Mouse (Mus musculus) CH12.LX (cell line): ENCODE measurements around the gene Entpd8.

Experiments used
- CHD1 ChIP-seq: IDR thresholded peaks from 2 replicates; pipeline ENCODE4 v1.6.1; 2012; ENCODE audit warnings: low read depth, low read length, improper control_type of control experiment, inconsistent platforms
- CTCF ChIP-seq, 2 experiments: IDR thresholded peaks in 1 of 2; conservative IDR thresholded peaks in 1 of 2; 2 replicates each; pipeline ENCODE4 v1.5.1; 2011 to 2012; ENCODE audit warnings: low read depth in 2 of 2, low read length in 2 of 2, improper control_type of control experiment in 1 of 2, inconsistent platforms in 1 of 2, mild to moderate bottlenecking in 1 of 2, moderate library complexity in 1 of 2
- EP300 ChIP-seq: IDR thresholded peaks from 2 replicates; pipeline ENCODE4 v1.6.1; 2011; ENCODE audit warnings: low read length, improper control_type of control experiment
- HCFC1 ChIP-seq: IDR thresholded peaks from 2 replicates; pipeline ENCODE4 v1.6.1; 2012; ENCODE audit warnings: low read depth, mild to moderate bottlenecking, inconsistent platforms, low read length, improper control_type of control experiment
- POLR2A ChIP-seq: IDR thresholded peaks from 2 replicates; pipeline ENCODE4 v1.6.1; 2011; ENCODE audit warnings: low read depth, mild to moderate bottlenecking, improper control_type of control experiment, low read length
- RAD21 ChIP-seq: IDR thresholded peaks from 2 replicates; pipeline ENCODE4 v1.6.1; 2011; ENCODE audit warnings: low read depth, mild to moderate bottlenecking, low read length, improper control_type of control experiment, moderate library complexity
- SMC3 ChIP-seq: IDR thresholded peaks from 2 replicates; pipeline ENCODE4 v1.6.1; 2011; ENCODE audit warnings: low read depth, low read length, improper control_type of control experiment
- TBP ChIP-seq: conservative IDR thresholded peaks from 2 replicates; pipeline ENCODE4 v1.6.1; 2011; ENCODE audit warnings: low read depth, low read length, improper control_type of control experiment
- TCF12 ChIP-seq: IDR thresholded peaks from 2 replicates; pipeline ENCODE4 v1.6.1; 2014; ENCODE audit warnings: low read depth, mild to moderate bottlenecking, inconsistent platforms, low read length, improper control_type of control experiment
- UBTF ChIP-seq: IDR thresholded peaks from 2 replicates; pipeline ENCODE4 v1.6.1; 2012; ENCODE audit warnings: low read depth, mild to moderate bottlenecking, inconsistent platforms, low read length, improper control_type of control experiment, moderate library complexity
- USF1 ChIP-seq: IDR thresholded peaks from 2 replicates; pipeline ENCODE4 v1.6.1; 2014; ENCODE audit warnings: low read depth, mild to moderate bottlenecking, inconsistent platforms, low read length, improper control_type of control experiment
- ZC3H11A ChIP-seq: IDR thresholded peaks from 2 replicates; pipeline ENCODE4 v1.6.1; 2012; ENCODE audit warnings: low read depth, mild to moderate bottlenecking, inconsistent platforms, low read length, improper control_type of control experiment

DNA sequence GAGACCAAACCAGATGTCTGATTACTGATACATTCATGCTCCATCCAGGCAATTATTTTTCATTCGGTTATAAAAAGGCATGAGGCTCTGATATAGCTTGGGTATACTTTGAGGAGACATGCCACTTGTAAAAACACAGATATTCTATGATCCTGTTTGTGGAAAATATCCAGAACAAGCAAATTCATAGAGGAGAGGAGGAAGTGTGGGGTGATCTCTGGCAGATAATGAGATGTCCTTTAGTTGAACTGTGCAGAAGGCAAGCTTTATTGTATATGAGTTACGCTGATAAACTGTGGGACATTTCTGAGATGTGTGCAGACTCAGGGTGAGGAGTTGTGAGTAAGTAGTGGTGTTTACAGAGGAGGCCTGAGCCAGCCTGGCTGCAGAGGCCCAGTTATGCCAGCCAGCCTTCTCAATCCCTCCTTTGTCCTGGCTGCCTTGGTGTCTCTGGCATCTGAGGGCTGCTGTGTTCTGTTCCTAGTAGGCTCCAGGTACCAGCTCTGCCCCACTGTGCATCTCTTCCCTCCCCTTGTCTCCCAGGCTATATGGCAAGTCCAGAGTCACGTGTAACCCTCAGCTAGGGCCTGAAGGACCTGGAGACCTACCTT is 18.0 kb downstream of the Entpd8 start:
- no peak for TF ChIP-seq POLR2A
- TF ChIP-seq CTCF (conservative IDR thresholded peaks at IDR 0.05 in 1 of 2, IDR thresholded peaks at IDR 0.05 in 1 of 2; ENCODE audit: low read depth in 2 of 2, low read length in 2 of 2): no peak
- TF ChIP-seq TCF12: no peak
- TF ChIP-seq USF1: no peak
- no peak for TF ChIP-seq SMC3
- TF ChIP-seq TBP: no peak
- TF ChIP-seq EP300: no peak
- TF ChIP-seq HCFC1: no peak
- no peak for TF ChIP-seq RAD21
- TF ChIP-seq ZC3H11A: no peak
- TF ChIP-seq CHD1: no peak
- TF ChIP-seq UBTF: no peak
